Mouse (Mus musculus): ENCODE data around the gene Gpr137. TPM values are rescaled to one million over a fixed set of nuclear protein-coding genes. Genes with fewer than 3 reads are reported as not detected.
A peak's percentile ranks its signal among the peaks of the same experiment; 100 is the strongest.

Gene Gpr137
- polyA plus RNA-seq, 1 experiment from 2014 or later = 29.7 TPM

DNA sequence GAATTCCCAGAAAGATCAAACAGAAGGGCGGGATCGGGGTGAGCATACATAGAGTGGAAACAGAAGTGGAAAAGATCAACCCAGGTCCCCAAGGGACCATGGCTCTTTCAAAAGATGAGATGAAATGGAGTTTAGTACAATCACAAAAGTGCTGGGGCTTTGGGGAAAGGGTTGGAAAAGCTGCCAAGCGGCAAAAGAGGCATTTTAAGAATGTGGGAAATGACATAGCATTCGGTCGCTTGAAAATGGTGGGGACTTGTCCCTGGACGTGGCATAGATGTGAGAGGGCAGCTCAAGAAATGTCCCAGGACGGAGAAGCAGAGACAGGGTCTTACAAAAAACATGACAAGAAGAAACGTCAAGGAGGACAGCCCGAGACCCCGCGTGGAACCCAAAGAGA is 33.3 kb downstream of the Gpr137 start:
- Histone ChIP-seq H3K27me3 (replicated peaks; ENCODE audit: control insufficient read depth, insufficient read depth, low read length) (no peaks in the 10 kb centered on the region), H3K4me3 (ENCODE audit: low read depth, low read length) (peak overlapping the region; percentile 58), H3K36me3 (ENCODE audit: control insufficient read depth, insufficient read depth, low read length) (peaks cover 52% of the 10 kb centered on the region), H3K9ac (ENCODE audit: low read depth, low read length) (peak overlapping the region; percentile 75), H3K9me3 (ENCODE audit: control insufficient read depth, low read length) (no peaks in the 10 kb centered on the region), H3K4me2 (ENCODE audit: low read depth, low read length) (peak overlapping the region; percentile 78), H3K27ac (replicated peaks; ENCODE audit: low read depth, low read length) (peak overlapping the region; percentile 98), H3K4me1 (ENCODE audit: control insufficient read depth, insufficient read depth, low read length) (peaks cover 14% of the 10 kb centered on the region; the same call in 1 of the 2 replicates)
- DNase-seq (ENCODE audit: low spot score) (peak; percentile 28), ATAC-seq (ENCODE audit: low read depth) (no peak)
- WGBS = 3% methylated on average over 11 of the region's 11 CpGs

DNA sequence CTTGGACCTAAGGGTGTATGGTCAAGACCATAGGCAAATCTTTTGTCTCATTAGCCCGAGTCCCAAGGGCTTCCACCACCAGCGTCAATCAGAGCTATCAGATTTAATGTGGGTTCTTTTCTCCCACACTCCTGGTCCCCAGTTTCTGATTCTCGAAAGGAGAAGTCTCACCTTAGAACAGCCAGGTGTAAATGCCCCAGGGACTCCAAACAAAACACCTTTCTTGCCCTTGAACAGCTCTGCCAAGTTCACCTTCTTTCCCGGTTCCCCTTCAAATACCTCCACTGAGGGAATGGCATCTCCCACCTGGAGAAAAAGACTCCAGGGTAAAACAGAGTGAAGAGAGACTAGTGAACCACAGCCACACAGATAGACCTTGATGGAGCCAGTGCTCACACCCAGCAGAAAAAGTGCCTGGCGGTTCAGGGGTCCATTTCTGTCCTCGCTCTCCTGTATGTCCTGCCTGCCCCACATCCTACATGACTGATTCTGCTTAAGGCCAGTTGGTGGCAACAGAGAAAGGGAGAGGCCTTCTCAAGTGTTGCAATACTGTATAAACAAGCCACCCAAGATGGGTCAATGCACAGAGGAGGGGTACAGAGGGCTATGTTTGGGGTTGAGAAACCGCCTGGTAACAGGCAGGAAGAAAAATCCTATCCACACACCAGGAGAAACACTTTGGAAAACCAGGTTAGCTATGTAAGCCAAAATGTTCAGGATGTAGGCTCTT is 34.3 kb downstream of the Gpr137 start:
- H3K36me3 ChIP-seq (ENCODE audit: control insufficient read depth, insufficient read depth, low read length) = peaks cover 42% of the 10 kb centered on the region
- no peak for ATAC-seq (ENCODE audit: low read depth)
- WGBS = 83% methylated on average over 7 of the region's 7 CpGs

DNA sequence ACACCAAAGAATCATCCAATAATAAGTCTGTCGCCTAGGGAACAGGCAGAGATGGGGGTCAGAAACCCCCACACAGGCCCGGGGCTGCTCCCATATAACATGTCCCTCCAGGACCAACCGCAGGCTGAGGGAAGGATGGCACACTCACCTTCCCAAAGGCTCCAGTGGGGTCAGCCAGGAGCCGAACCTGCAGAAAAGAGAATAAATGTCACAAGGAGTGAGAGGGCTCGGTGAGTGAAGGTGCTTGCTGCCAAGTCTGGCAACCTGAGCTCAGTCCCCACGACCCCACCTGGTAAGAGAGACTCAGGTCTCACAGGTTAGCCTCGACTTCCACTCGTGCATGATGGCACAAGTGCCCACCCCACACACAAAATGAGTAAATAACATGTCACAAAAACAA is 35.2 kb downstream of the Gpr137 start:
- no peak overlapping the region for H3K4me2 ChIP-seq (ENCODE audit: low read depth, low read length)
- 92% methylated on average over 8 of the region's 8 CpGs for WGBS
- no peaks in the 10 kb centered on the region for H3K9me3 ChIP-seq (ENCODE audit: control insufficient read depth, low read length)
- no peaks in the 10 kb centered on the region for H3K27me3 ChIP-seq (replicated peaks; ENCODE audit: control insufficient read depth, insufficient read depth, low read length)
- H3K36me3 ChIP-seq (ENCODE audit: control insufficient read depth, insufficient read depth, low read length) = peaks cover 33% of the 10 kb centered on the region
- DNase-seq (ENCODE audit: low spot score) = no peak
- H3K4me3 ChIP-seq (ENCODE audit: low read depth, low read length) = no peak overlapping the region
- H3K27ac ChIP-seq (replicated peaks; ENCODE audit: low read depth, low read length) = no peak overlapping the region
- H3K9ac ChIP-seq (ENCODE audit: low read depth, low read length) = no peak overlapping the region
- H3K4me1 ChIP-seq (ENCODE audit: control insufficient read depth, insufficient read depth, low read length) = peaks cover 14% of the 10 kb centered on the region; the same call in 1 of the 2 replicates
- no peak for ATAC-seq (ENCODE audit: low read depth)

More for the DNA sequence above, 34.3 kb downstream of the Gpr137 start:
- DNase-seq (ENCODE audit: low spot score) = no peak
- Histone ChIP-seq H3K9me3 (ENCODE audit: control insufficient read depth, low read length) (no peaks in the 10 kb centered on the region), H3K27me3 (replicated peaks; ENCODE audit: control insufficient read depth, insufficient read depth, low read length) (no peaks in the 10 kb centered on the region), H3K27ac (replicated peaks; ENCODE audit: low read depth, low read length) (no peak overlapping the region), H3K4me1 (ENCODE audit: control insufficient read depth, insufficient read depth, low read length) (peaks cover 14% of the 10 kb centered on the region; the same call in 1 of the 2 replicates), H3K4me2 (ENCODE audit: low read depth, low read length) (peak overlapping the region; percentile 78), H3K4me3 (ENCODE audit: low read depth, low read length) (peak overlapping the region; percentile 58), H3K9ac (ENCODE audit: low read depth, low read length) (peak overlapping the region; percentile 75)

DNA sequence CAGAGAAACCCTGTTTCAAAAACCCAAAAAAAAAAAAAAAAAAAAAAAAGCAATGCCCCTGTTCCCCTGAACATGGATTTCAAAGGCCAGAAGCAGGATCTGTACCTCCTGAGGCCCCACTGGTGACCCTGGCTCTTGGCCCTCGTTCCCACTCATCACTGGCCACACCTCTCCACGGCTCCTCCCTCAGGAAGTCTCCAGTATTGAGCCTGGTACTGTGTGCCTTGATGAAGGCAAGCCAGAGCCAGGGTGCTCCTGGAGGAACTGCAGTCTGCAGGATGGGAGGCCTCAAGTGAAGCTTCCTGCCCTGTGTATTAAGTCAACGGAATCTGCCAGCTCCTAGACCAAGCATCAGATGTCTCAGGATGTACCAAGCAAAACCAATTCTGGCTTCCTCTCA is 36.1 kb downstream of the Gpr137 start:
- H3K4me1 ChIP-seq (ENCODE audit: control insufficient read depth, insufficient read depth, low read length) = peaks cover 14% of the 10 kb centered on the region; the same call in 1 of the 2 replicates
- H3K36me3 ChIP-seq (ENCODE audit: control insufficient read depth, insufficient read depth, low read length) = peaks cover 24% of the 10 kb centered on the region
- WGBS = 82% methylated on average over 3 of the region's 3 CpGs
- no peak overlapping the region for H3K9ac ChIP-seq (ENCODE audit: low read depth, low read length)
- ATAC-seq (ENCODE audit: low read depth) (no peak), DNase-seq (ENCODE audit: low spot score) (no peak)
- no peak overlapping the region for H3K4me3 ChIP-seq (ENCODE audit: low read depth, low read length)
- H3K9me3 ChIP-seq (ENCODE audit: control insufficient read depth, low read length) = no peaks in the 10 kb centered on the region
- no peaks in the 10 kb centered on the region for H3K27me3 ChIP-seq (replicated peaks; ENCODE audit: control insufficient read depth, insufficient read depth, low read length)
- H3K27ac ChIP-seq (replicated peaks; ENCODE audit: low read depth, low read length) = no peak overlapping the region
- no peak overlapping the region for H3K4me2 ChIP-seq (ENCODE audit: low read depth, low read length)

DNA sequence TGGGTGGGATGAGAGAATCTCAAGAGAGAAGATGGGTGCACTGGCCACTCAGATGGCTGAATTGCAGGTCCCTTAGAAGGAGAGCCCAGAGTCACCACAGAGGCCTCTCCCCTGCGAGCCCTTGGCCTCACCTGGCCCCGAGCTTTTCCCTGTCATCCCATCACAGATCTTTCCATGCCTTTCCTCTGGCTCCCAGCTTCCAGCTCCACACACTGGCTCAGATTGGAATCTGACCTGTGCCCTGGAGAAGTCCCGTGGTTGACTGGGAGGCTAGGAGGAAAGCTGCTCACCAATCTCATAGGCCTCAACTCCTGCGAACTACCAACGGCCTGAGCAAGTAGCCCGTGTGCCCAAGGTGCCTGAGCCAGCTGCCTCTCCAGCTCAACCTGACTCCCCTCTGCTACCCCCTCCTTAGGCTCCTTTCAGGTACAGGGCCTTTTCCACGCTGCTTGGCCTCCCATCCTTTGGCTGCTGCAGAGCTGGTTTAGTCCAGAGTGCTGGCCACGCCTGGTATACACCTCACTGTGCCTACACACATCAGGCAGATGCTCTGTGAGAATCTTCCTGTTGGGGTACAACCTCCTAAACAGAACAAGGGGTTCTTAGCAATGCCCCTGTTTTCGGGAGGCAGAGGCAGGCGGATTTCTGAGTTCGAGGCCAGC is 36.7 kb downstream of the Gpr137 start:
- Histone ChIP-seq H3K9me3 (ENCODE audit: control insufficient read depth, low read length) (no peaks in the 10 kb centered on the region), H3K4me1 (ENCODE audit: control insufficient read depth, insufficient read depth, low read length) (peaks cover 14% of the 10 kb centered on the region; the same call in 1 of the 2 replicates), H3K4me2 (ENCODE audit: low read depth, low read length) (no peak overlapping the region), H3K27ac (replicated peaks; ENCODE audit: low read depth, low read length) (no peak overlapping the region), H3K27me3 (replicated peaks; ENCODE audit: control insufficient read depth, insufficient read depth, low read length) (no peaks in the 10 kb centered on the region), H3K36me3 (ENCODE audit: control insufficient read depth, insufficient read depth, low read length) (peaks cover 20% of the 10 kb centered on the region), H3K9ac (ENCODE audit: low read depth, low read length) (no peak overlapping the region), H3K4me3 (ENCODE audit: low read depth, low read length) (no peak overlapping the region)
- WGBS = 95% methylated on average over 10 of the region's 11 CpGs
- DNase-seq (ENCODE audit: low spot score) = no peak
- ATAC-seq (ENCODE audit: low read depth) = no peak

DNA sequence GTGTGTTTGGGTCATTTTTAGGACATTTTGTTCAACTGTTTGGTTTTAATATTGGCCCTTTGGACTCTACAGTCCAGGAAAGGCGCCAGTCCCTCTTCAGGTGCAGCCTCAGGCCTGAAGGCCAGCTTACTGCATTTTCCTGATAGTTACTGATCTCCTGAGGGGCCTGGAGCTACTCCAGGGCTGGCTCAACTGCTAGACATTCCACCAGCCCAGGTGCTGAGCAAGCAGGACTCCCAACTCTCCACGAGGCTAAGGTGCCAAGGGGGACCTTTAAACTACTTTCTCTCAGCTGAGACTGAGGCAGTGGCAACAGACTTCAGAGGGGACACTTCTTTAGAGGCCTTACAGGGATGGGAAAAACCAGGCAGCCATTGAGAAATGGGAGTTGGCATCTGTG is 37.4 kb downstream of the Gpr137 start:
- no peaks in the 10 kb centered on the region for H3K9me3 ChIP-seq (ENCODE audit: control insufficient read depth, low read length)
- no peak for ATAC-seq (ENCODE audit: low read depth)
- 84% methylated on average over 2 of the region's 2 CpGs for WGBS

DNA sequence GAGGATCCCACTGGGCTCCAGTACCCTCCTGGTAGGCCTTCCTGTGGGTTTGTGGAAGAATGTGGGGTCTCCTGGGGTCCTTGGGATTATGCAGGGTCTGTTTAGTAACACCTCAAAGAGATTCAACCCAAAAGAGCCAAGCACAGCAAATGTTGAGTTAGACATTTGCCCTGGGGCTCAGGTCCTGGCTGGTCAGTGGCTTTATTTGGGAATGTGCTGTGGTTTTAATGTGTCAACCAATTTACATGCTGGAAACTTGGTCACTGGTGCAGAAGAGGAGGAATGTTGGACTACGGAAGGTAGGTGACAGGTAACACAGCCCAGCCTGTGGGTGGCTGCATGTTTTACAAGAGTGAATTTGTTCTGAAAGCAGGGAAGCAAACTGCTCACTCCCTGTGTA is 39.2 kb downstream of the Gpr137 start:
- H3K9me3 ChIP-seq (ENCODE audit: control insufficient read depth, low read length) = no peaks in the 10 kb centered on the region
- H3K4me2 ChIP-seq (ENCODE audit: low read depth, low read length) = no peak overlapping the region
- DNase-seq (ENCODE audit: low spot score) = no peak
- no peak overlapping the region for H3K9ac ChIP-seq (ENCODE audit: low read depth, low read length)
- no peak for ATAC-seq (ENCODE audit: low read depth)
- H3K36me3 ChIP-seq (ENCODE audit: control insufficient read depth, insufficient read depth, low read length) = peaks cover 20% of the 10 kb centered on the region
- H3K4me1 ChIP-seq (ENCODE audit: control insufficient read depth, insufficient read depth, low read length) = 0 out of 2 replicates have a peak, but pooled peaks cover 8% of the 10 kb centered on the region
- 96% methylated on average over 1 of the region's 1 CpGs for WGBS
- no peaks in the 10 kb centered on the region for H3K27me3 ChIP-seq (replicated peaks; ENCODE audit: control insufficient read depth, insufficient read depth, low read length)
- H3K27ac ChIP-seq (replicated peaks; ENCODE audit: low read depth, low read length) = no peak overlapping the region
- no peak overlapping the region for H3K4me3 ChIP-seq (ENCODE audit: low read depth, low read length)

More for the DNA sequence above, 37.4 kb downstream of the Gpr137 start:
- Histone ChIP-seq H3K4me2 (ENCODE audit: low read depth, low read length) (no peak overlapping the region), H3K4me3 (ENCODE audit: low read depth, low read length) (no peak overlapping the region), H3K9ac (ENCODE audit: low read depth, low read length) (no peak overlapping the region), H3K4me1 (ENCODE audit: control insufficient read depth, insufficient read depth, low read length) (peaks cover 14% of the 10 kb centered on the region; the same call in 1 of the 2 replicates), H3K27ac (replicated peaks; ENCODE audit: low read depth, low read length) (no peak overlapping the region), H3K27me3 (replicated peaks; ENCODE audit: control insufficient read depth, insufficient read depth, low read length) (no peaks in the 10 kb centered on the region), H3K36me3 (ENCODE audit: control insufficient read depth, insufficient read depth, low read length) (peaks cover 20% of the 10 kb centered on the region)
- no peak for DNase-seq (ENCODE audit: low spot score)

DNA sequence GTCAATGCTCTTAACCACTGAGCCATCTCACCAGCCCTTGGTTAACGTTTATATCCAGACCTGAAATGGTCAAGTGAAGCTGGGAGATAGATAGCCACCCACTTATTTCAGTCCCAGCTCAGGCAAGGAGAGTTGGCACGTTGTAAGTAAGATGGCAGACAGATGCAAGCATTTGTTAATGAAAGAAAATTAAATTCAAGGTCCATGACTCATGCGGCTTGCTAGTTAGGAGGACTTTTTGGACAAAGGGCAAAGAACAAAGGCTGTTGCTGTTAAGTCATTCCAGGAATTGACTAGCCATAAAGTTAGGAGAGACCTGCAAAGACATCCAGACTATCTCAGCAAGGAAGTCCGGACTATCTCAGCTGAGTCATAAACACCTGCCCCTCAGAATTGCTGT is 42.6 kb downstream of the Gpr137 start:
- Histone ChIP-seq H3K27ac (replicated peaks; ENCODE audit: low read depth, low read length) (no peak overlapping the region), H3K9ac (ENCODE audit: low read depth, low read length) (no peak overlapping the region), H3K9me3 (ENCODE audit: control insufficient read depth, low read length) (0 out of 2 replicates have a peak, but pooled peaks cover 3% of the 10 kb centered on the region), H3K4me2 (ENCODE audit: low read depth, low read length) (no peak overlapping the region), H3K4me3 (ENCODE audit: low read depth, low read length) (no peak overlapping the region), H3K36me3 (ENCODE audit: control insufficient read depth, insufficient read depth, low read length) (no peaks in the 10 kb centered on the region), H3K4me1 (ENCODE audit: control insufficient read depth, insufficient read depth, low read length) (no peaks in the 10 kb centered on the region), H3K27me3 (replicated peaks; ENCODE audit: control insufficient read depth, insufficient read depth, low read length) (no peaks in the 10 kb centered on the region)
- ATAC-seq (ENCODE audit: low read depth) (no peak), DNase-seq (ENCODE audit: low spot score) (no peak)
- WGBS = 87% methylated on average over 4 of the region's 4 CpGs

Data from embryonic facial prominence, embryonic 14.5 days (tissue).